Mouse (Mus musculus) stomach, embryonic 16.5 days (tissue): ENCODE measurements at regions not wholly inside any gene's neighbourhood (a gene's known extent, or its start where the extent isn't known, plus 50 kb on each side); places are given as distances from the start of the nearest gene placed in this dataset.

Source experiments
- ATAC-seq: fragments of 200-750 bp; cut with Nextera tagmentation; 2 replicates; pipeline ENCODE4 v1.8.0; 2017; ENCODE audit warnings: moderate number of reproducible peaks, moderate TSS enrichment; ENCODE audit not compliant: insufficient read depth, low FRiP score
- H3K27ac ChIP-seq: fragments of 300-500 bp; sonication (generic); 2 replicates; pipeline ENCODE4 v1.5.1; 2014; ENCODE audit warnings: low read length
- H3K27me3 ChIP-seq: fragments of 300-500 bp; sonication (generic); 2 replicates; pipeline ENCODE4 v1.6.1; 2014; ENCODE audit warnings: low read length, control low read depth, mixed read lengths; ENCODE audit not compliant: control insufficient read depth, insufficient read depth
- H3K36me3 ChIP-seq: fragments of 300-500 bp; sonication (generic); 2 replicates; pipeline ENCODE4 v1.6.1; 2014; ENCODE audit warnings: low read length; ENCODE audit not compliant: control insufficient read depth, insufficient read depth
- H3K4me1 ChIP-seq: fragments of 300-500 bp; sonication (generic); 2 replicates; pipeline ENCODE4 v1.6.1; 2014; ENCODE audit warnings: low read length, control low read depth, mixed read lengths; ENCODE audit not compliant: control insufficient read depth, insufficient read depth
- H3K4me2 ChIP-seq: fragments of 300-500 bp; sonication (generic); 2 replicates; pipeline ENCODE4 v1.6.1; 2014; ENCODE audit warnings: low read depth, low read length, mixed read lengths
- H3K4me3 ChIP-seq: fragments of 300-500 bp; sonication (generic); replicated peaks from 2 replicates; pipeline ENCODE4 v1.5.1; 2014; ENCODE audit warnings: mild to moderate bottlenecking, low read length
- H3K9ac ChIP-seq: fragments of 300-500 bp; sonication (generic); 2 replicates; pipeline ENCODE4 v1.6.1; 2014; ENCODE audit warnings: low read length
- H3K9me3 ChIP-seq: fragments of 300-500 bp; sonication (generic); replicated peaks from 2 replicates; pipeline ENCODE4 v1.6.1; 2016; ENCODE audit warnings: low read length, control low read depth; ENCODE audit not compliant: control insufficient read depth
- WGBS: fragments of 180-500 bp; shearing (Covaris S2); extraction: QIAGEN DNeasy Blood & Tissue Kit; methylation state at CpG from one replicate; pipeline ENCODE4 v1.1.7; 2014; 5-methylcytosine and 5-hydroxymethylcytosine counted together

- WGBS, result 88% methylated on average over 6 of the region's 6 CpGs
- H3K4me3 ChIP-seq, result no peak overlapping the region
Measured at GRCm38 (mm10) chr13:44028081-44028480, 243.5 kb downstream of the Cd83 start.

GRCm38 (mm10) chr13:44030590-44030989 lies 246.0 kb downstream of the Cd83 start:
- Histone ChIP-seq H3K4me3 (no peak overlapping the region), H3K9me3 (no peaks in the 10 kb centered on the region), H3K4me1 (no peaks in the 10 kb centered on the region), H3K9ac (no peak overlapping the region), H3K27ac (peak overlapping the region; percentile 16; the same call in 1 of the 2 replicates), H3K4me2 (no peak overlapping the region), H3K27me3 (no peaks in the 10 kb centered on the region; the same call in 1 of the 2 replicates), H3K36me3 (no peaks in the 10 kb centered on the region)
- WGBS, result 44% methylated on average over 5 of the region's 5 CpGs
- ATAC-seq, result peak; percentile 73; the same call in 1 of the 2 replicates

More at GRCm38 (mm10) chr13:44028081-44028480, 243.5 kb downstream of the Cd83 start:
- Histone ChIP-seq H3K27me3 (no peaks in the 10 kb centered on the region; the same call in 1 of the 2 replicates), H3K36me3 (no peaks in the 10 kb centered on the region), H3K4me1 (0 out of 2 replicates have a peak, but pooled peaks cover 6% of the 10 kb centered on the region), H3K27ac (no peak overlapping the region), H3K9me3 (no peaks in the 10 kb centered on the region), H3K9ac (no peak overlapping the region), H3K4me2 (no peak overlapping the region)
- no peak for ATAC-seq

GRCm38 (mm10) chr13:44037774-44038294 lies 253.3 kb downstream of the Cd83 start:
- Histone ChIP-seq H3K9ac (no peak overlapping the region), H3K9me3 (no peaks in the 10 kb centered on the region), H3K36me3 (no peaks in the 10 kb centered on the region), H3K4me3 (no peak overlapping the region), H3K4me2 (no peak overlapping the region), H3K4me1 (0 out of 2 replicates have a peak, but pooled peaks cover 7% of the 10 kb centered on the region), H3K27ac (no peak overlapping the region), H3K27me3 (no peaks in the 10 kb centered on the region)
- 79% methylated on average over 8 of the region's 8 CpGs for WGBS
- no peak for ATAC-seq

GRCm38 (mm10) chr13:44038322-44038721 lies 253.7 kb downstream of the Cd83 start:
- H3K4me3 ChIP-seq, result no peak overlapping the region
- H3K27me3 ChIP-seq, result no peaks in the 10 kb centered on the region
- H3K9me3 ChIP-seq, result no peaks in the 10 kb centered on the region
- no peak overlapping the region for H3K9ac ChIP-seq
- H3K27ac ChIP-seq, result no peak overlapping the region
- H3K4me2 ChIP-seq, result no peak overlapping the region
- no peaks in the 10 kb centered on the region for H3K36me3 ChIP-seq
- whole genome bisulfite sequencing, result 34% methylated on average over 7 of the region's 7 CpGs
- no peak; the same call in 1 of the 2 replicates for ATAC-seq
- H3K4me1 ChIP-seq, result 0 out of 2 replicates have a peak, but pooled peaks cover 7% of the 10 kb centered on the region

- Histone ChIP-seq H3K9me3 (no peaks in the 10 kb centered on the region), H3K4me3 (no peak overlapping the region), H3K9ac (no peak overlapping the region), H3K27me3 (no peaks in the 10 kb centered on the region), H3K27ac (no peak overlapping the region), H3K36me3 (no peaks in the 10 kb centered on the region), H3K4me2 (no peak overlapping the region), H3K4me1 (0 out of 2 replicates have a peak, but pooled peaks cover 7% of the 10 kb centered on the region)
- no peak for ATAC-seq
- WGBS, result 43% methylated on average over 7 of the region's 7 CpGs
Measured at GRCm38 (mm10) chr13:44040640-44041039, 256.1 kb downstream of the Cd83 start.

- Histone ChIP-seq H3K27me3 (no peaks in the 10 kb centered on the region), H3K9me3 (no peaks in the 10 kb centered on the region), H3K9ac (no peak overlapping the region), H3K4me1 (0 out of 2 replicates have a peak, but pooled peaks cover 7% of the 10 kb centered on the region), H3K4me3 (no peak overlapping the region), H3K27ac (no peak overlapping the region), H3K36me3 (no peaks in the 10 kb centered on the region), H3K4me2 (no peak overlapping the region)
- no peak for ATAC-seq
- WGBS, result 47% methylated on average over 9 of the region's 9 CpGs
Measured at GRCm38 (mm10) chr13:44042730-44043493, 258.3 kb downstream of the Cd83 start.

GRCm38 (mm10) chr13:44043494-44043885 lies 258.9 kb downstream of the Cd83 start:
- H3K36me3 ChIP-seq, result no peaks in the 10 kb centered on the region
- no peaks in the 10 kb centered on the region for H3K27me3 ChIP-seq
- no peak overlapping the region for H3K4me2 ChIP-seq
- no peak overlapping the region for H3K27ac ChIP-seq
- 28% methylated on average over 5 of the region's 5 CpGs for WGBS
- H3K4me1 ChIP-seq, result 0 out of 2 replicates have a peak, but pooled peaks cover 2% of the 10 kb centered on the region
- no peak overlapping the region for H3K4me3 ChIP-seq
- H3K9ac ChIP-seq, result no peak overlapping the region
- no peak for ATAC-seq
- H3K9me3 ChIP-seq, result no peaks in the 10 kb centered on the region

GRCm38 (mm10) chr13:44044546-44045216 lies 260.1 kb downstream of the Cd83 start:
- H3K4me2 ChIP-seq, result no peak overlapping the region
- no peaks in the 10 kb centered on the region for H3K36me3 ChIP-seq
- H3K27me3 ChIP-seq, result no peaks in the 10 kb centered on the region
- H3K9me3 ChIP-seq, result no peaks in the 10 kb centered on the region
- ATAC-seq, result no peak
- H3K27ac ChIP-seq, result no peak overlapping the region
- H3K4me1 ChIP-seq, result no peaks in the 10 kb centered on the region
- WGBS, result 75% methylated on average over 23 of the region's 23 CpGs
- no peak overlapping the region for H3K9ac ChIP-seq
- no peak overlapping the region for H3K4me3 ChIP-seq

GRCm38 (mm10) chr13:44046436-44046835 lies 261.9 kb downstream of the Cd83 start:
- no peaks in the 10 kb centered on the region for H3K27me3 ChIP-seq
- 27% methylated on average over 2 of the region's 2 CpGs for WGBS
- no peaks in the 10 kb centered on the region for H3K36me3 ChIP-seq
- no peak overlapping the region for H3K4me3 ChIP-seq
- no peaks in the 10 kb centered on the region for H3K9me3 ChIP-seq
- H3K27ac ChIP-seq, result no peak overlapping the region
- no peak overlapping the region for H3K9ac ChIP-seq
- 0 out of 2 replicates have a peak, but pooled peaks have one; percentile 40 for ATAC-seq
- no peaks in the 10 kb centered on the region for H3K4me1 ChIP-seq
- no peak overlapping the region for H3K4me2 ChIP-seq
